Mouse (Mus musculus) fibroblast of lung, adult 2 months (primary cell): ENCODE measurements around the gene Gm9964.
"Not testable (repeated sequence)": the region's sequence is repeated elsewhere in the genome, so short reads cannot be mapped to it uniquely, and the experiment has no call there.

Experiments used
- DNase-seq: peaks from one replicate; pipeline ENCODE4 v3.0.0-alpha.2; 2011; ENCODE audit warnings: low read depth

Gene Gm9964

GRCm38 (mm10) chr11:79296856-79297491, at the start of gene Gm9964:
Gm9964 (minus strand) TSS chr11:79296906.
- DNase-seq = no peak

GRCm38 (mm10) chr11:79339808-79340781, 43.4 kb upstream of the Gm9964 start:
- DNase-seq = no peak

- peak; percentile 83 for DNase-seq
Observed at GRCm38 (mm10) chr11:79339234-79339807, 42.6 kb upstream of the Gm9964 start, which contains the start of gene Nf1. Nf1 (plus strand) TSS chr11:79339693.

DNA sequence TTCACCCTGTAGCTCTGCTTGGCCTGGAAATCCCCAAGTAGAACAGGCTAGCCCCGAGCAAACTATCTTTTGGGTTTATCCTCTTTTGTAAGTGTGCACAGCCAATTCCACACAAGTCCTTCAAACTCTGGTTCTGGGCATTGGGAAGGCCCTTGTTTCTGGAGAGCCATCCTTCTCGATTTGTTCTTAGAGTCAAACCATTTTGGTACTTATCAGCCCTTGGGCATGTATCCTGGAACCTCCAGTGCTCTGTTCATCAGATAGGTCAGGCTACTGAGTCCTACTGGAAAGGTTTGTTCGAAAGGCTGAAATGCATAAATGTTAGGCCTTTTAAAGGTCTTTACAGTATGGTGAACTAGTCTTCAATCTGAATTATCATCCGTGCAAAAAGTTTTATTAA, 41.9 kb upstream of the Gm9964 start:
- DNase-seq = peak; percentile 8

DNA sequence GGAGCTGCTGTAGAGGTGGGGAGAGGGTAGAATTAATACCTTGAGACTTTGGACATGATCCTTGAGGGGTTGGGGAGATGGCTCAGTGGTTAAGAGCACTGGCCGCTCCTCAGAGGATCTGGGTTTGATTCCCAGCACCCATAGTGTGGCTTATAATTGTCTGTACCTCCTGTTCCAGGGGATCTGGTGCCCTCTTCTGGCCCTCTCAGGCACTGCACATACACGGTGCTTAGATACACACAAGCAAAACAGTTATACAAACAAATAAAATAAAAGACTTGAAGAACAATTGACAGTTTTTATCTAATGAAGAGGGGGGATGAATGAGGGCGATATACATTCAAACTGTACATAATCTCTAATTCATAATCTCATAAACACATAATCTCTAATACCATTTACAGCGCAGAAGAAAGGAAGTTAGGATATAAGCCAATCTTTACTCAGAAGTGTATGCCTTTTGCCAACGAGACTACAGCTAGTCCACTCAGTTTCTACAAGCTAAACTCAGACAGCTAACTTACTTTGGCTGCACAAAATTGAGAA, 40.1 kb upstream of the Gm9964 start:
- no peak for DNase-seq

GRCm38 (mm10) chr11:79335077-79335476, 38.4 kb upstream of the Gm9964 start:
- no peak for DNase-seq

DNA sequence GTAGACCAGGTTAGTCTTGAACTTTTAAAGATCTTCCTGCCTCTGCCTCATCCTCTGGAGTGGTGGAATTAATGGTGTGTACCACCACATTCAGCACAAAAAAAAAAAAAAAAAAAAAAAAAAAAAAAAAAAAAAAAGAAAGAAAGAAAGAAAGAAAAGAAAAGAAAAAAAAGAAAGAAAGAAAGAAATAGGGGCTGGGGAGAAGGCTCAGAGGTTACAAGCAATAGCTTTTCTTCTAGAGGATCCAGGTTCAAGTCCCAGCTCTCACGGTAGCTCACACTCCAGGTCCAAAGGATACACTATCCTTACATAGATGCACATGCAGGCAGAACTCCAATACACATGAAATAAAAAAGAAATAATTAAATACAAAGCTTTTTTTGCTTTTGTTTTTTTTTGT, 32.9 kb upstream of the Gm9964 start:
- DNase-seq = no peak

DNA sequence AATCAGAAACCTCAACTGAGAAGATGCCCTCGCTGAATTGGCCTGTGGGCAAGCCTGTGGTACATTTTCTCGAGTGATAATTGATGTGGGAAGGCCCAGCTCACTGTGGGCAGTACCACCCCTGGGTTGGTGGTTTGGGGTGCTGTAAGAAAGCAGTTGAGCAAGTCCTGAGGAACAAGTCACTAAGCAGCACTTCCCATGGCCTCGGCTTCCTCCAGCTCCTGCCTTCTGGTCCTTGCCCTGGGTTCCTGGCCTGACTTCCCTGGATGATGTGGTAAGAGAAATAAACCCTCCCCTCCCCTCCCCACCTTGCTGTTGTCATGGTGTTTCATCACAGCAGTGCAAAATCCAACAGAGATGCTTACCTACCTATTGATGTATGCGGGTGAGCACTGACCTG, 31.4 kb upstream of the Gm9964 start:
- no peak for DNase-seq

DNA sequence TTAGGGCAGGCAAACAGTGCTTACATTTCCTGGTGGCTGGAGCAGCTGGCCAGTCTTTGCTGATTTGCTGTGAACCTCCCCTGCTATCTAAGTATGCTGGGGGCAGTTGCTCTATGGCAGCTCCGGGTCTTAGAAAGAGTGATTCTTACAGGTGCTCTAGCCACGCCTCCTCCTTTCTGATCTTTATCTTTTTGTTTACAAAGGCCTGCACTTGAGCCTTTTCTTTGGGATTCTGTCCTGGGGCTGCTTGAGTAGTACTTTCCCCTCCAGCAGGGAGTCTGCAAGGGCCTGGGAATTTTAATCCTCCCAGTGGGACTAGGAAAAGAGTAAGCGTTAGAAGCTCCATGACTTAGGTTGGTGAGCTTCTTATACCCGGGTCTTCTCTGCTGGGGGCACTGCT, 30.4 kb upstream of the Gm9964 start:
- DNase-seq = no peak

DNA sequence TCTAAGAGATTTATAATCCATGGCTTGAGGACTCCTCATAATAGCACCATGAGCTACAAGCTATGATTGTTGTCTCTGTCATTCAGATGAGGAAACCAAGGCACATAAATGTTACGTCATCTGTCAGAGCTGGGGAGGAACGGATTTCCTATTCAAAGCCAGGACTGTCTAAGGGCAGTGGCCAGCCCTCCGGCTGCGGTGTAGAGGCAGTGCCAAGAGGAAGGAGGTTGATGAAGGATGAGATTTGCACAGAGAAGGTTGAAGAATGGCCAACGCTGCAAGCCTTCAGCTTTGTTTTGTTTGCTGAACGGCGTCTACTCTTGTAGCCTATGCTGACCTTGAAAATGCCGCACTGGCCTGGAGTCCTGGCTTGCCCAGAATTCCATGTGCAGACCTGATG, 29.0 kb upstream of the Gm9964 start:
- no peak for DNase-seq

DNA sequence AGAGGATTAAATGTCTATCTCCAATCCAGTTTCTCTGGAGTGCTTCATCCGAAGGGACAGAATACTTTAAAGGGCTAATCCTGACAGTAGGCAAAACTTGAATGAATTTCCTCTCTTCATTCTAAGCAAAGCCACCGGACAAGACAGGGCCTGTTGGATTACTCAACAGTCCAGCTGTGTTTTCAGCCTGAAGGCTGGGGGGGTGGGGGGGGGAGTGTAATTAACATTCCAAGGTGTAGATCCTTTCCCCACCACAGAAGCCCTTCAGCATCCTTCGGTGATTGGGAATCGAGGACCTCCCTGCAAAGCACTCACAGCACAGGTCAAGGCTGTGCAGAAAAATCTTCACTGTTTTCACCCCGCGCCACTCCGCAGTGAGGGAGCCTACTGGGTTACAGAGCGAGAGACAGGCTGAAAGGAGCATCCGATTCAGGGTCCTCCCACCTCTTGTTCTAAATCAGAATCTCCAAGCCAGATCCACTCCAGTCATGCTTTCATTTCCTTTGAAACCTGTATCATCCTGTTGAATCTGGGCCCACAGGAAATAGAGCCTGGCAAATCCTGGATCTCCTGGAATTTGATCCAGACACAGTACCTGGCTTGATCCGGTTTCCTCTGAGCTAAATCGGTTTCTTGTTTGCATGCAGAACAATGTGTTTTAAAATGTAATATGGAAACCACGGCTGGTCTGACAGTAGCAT, 27.4 kb upstream of the Gm9964 start:
- DNase-seq = no peak

DNA sequence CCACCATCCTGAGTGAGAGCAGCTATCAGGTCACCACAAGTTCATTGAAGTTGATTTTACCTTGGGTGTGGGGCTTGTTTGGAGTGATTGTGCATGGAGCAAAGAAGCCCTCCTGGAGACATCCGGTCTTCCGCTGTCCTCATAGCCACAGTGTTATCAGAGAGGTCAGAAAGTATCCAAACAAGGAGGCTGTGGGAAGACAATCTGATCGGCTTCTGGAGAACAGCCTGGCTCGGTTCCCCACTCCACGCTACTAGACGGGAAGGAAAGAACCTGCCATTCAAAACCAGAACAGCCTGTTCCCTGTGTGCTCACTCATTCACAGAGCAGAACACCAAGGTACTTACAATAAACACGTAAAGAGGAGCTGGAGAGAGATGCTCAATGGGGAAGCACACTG, 23.1 kb upstream of the Gm9964 start:
- DNase-seq = no peak

DNA sequence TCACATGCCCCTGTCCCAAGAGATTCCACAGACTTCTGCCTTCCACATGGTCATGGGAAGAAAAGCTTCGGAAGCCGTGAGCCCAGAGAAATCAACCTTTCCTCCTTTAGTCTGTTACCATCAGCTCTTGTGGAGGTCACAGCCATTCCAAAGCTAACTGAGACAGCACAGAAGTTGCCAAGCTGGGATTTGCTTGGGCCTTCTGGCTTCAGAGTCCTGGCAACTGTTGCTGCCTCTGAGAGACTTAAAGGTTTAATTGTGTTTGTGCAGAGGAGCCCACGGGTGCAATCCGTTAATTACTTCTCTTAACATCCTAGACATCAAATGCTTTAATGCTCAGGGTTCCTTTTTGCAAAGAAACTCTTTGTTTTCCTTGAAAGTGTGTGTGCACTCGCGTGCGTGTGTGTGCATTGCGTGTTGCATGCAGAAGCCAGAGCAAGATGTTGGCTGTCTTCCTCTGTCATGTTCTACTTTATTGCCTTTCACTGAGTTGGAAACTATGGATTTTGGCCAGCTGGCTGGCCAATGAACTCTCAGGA, 20.2 kb upstream of the Gm9964 start:
- DNase-seq = no peak

- DNase-seq = no peak
Observed at GRCm38 (mm10) chr11:79310467-79310866, 13.8 kb upstream of the Gm9964 start.

- no peak for DNase-seq
Observed at GRCm38 (mm10) chr11:79307560-79308200, 11.0 kb upstream of the Gm9964 start.

DNA sequence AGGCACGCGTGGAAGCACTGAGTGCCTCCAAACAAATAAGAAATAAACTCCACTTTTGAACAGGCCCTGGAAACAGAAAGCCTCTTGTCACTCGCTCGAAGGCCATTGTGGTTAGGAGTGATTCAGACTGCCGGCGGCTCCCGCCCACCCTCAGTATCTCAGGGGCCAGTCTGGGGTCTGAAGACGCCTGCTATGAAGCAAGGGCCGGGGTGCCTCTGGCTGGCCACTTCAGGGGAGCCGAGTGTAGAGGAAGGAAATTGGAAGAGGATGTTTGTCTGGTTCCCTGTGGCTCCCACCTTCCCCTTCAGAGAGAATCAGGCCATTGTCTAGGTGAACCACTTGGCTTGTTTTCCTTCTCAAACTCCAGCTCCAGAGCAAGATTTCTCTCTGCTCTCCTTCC, 10.3 kb upstream of the Gm9964 start:
- peak; percentile 78 for DNase-seq

DNA sequence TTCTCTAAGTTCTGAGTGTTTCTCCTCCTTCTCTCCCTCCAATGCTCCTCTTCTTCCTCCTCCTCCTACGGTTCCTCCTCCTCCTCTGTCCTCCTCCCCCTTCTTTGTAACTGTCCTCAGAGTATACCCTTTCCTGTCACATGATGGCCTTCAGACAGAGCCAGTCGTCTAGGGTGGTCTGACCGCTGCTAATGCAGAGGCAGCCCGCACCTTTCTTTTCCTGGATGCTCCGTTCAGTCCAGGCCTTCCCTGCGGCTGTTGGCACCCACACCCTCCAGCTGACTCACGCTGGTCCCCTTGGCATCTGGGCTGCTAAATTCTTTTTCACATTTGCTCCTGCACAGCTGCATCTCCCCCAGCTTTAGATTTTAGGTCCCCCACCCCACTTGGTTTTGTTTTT, 9.8 kb upstream of the Gm9964 start:
- peak; percentile 78 for DNase-seq

GRCm38 (mm10) chr11:79305697-79306340, 9.1 kb upstream of the Gm9964 start:
- no peak for DNase-seq

- not testable (repeated sequence) for DNase-seq
Observed at GRCm38 (mm10) chr11:79304245-79304644, 7.5 kb upstream of the Gm9964 start.

- no peak for DNase-seq
Observed at GRCm38 (mm10) chr11:79303109-79303508, 6.4 kb upstream of the Gm9964 start.
